Mouse (Mus musculus): ENCODE data around the gene Pam. TPM values are rescaled to one million over a fixed set of nuclear protein-coding genes. Genes with fewer than 3 reads are reported as not detected.

Gene Pam
- polyA plus RNA-seq, 1 experiment from 2014 or later = 22.3 TPM

GRCm38 (mm10) chr1:98029025-98029424 lies 66.4 kb downstream of the Pam start:
- Histone ChIP-seq H3K36me3 (ENCODE audit: control insufficient read depth, insufficient read depth, low read length) (no peaks in the 10 kb centered on the region), H3K4me1 (ENCODE audit: control insufficient read depth, insufficient read depth, low read depth, low read length) (no peaks in the 10 kb centered on the region), H3K27me3 (replicated peaks; ENCODE audit: control insufficient read depth, insufficient read depth, low read length) (no peaks in the 10 kb centered on the region), H3K4me3 (ENCODE audit: low read length) (no peak overlapping the region), H3K9ac (ENCODE audit: low read depth, low read length) (no peak overlapping the region), H3K9me3 (ENCODE audit: control insufficient read depth, low read length) (no peaks in the 10 kb centered on the region), H3K27ac (ENCODE audit: low read depth, low read length) (no peak overlapping the region), H3K4me2 (ENCODE audit: low read length) (no peak overlapping the region)
- 93% methylated on average over 5 of the region's 5 CpGs for WGBS
- ATAC-seq = no peak

DNA sequence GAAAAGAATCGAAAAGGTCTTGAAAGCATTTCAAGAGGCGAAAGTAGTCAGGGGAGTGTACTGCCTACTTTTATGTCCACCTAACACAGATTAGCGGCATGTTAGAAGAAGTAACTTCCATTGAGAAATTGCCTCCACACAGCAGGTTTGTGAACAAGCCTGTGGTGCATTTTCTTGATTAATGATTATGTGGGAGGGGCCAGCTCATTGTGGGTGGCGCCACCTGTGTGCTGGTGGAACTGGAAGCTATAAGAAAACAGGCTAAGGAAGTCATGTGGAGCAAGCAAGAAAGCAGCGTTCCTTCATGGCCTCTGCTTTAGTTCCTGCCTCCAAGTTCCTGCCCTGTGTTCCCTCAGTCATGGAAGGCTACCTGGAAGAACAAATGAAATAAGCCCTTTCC lies 67.0 kb downstream of the Pam start:
- Histone ChIP-seq H3K27ac (ENCODE audit: low read depth, low read length) (no peak overlapping the region), H3K4me2 (ENCODE audit: low read length) (no peak overlapping the region), H3K4me3 (ENCODE audit: low read length) (no peak overlapping the region), H3K36me3 (ENCODE audit: control insufficient read depth, insufficient read depth, low read length) (no peaks in the 10 kb centered on the region), H3K4me1 (ENCODE audit: control insufficient read depth, insufficient read depth, low read depth, low read length) (no peaks in the 10 kb centered on the region), H3K27me3 (replicated peaks; ENCODE audit: control insufficient read depth, insufficient read depth, low read length) (no peaks in the 10 kb centered on the region), H3K9me3 (ENCODE audit: control insufficient read depth, low read length) (no peaks in the 10 kb centered on the region), H3K9ac (ENCODE audit: low read depth, low read length) (no peak overlapping the region)
- 92% methylated on average over 5 of the region's 5 CpGs for WGBS
- no peak for ATAC-seq

DNA sequence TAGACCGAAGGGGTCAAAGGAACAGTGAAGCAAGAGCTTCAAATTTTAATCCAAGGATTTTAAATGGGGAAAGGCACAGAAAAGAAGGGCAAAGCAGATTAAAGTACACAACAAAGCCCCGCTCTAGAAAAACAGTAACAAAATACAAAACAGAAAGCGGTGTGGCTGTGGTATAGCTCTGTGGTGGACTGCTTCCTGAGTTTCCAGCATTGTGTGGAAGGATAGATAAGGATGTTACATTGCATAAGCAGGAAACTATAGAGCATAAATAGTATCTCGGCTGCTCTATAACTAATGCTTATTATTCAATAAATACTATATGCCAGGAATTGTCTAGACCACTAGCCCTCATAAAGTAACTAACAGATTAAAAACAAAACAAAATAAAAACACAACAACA lies 67.5 kb downstream of the Pam start:
- WGBS = 94% methylated on average over 4 of the region's 4 CpGs
- no peak overlapping the region for H3K9ac ChIP-seq (ENCODE audit: low read depth, low read length)
- H3K36me3 ChIP-seq (ENCODE audit: control insufficient read depth, insufficient read depth, low read length) = no peaks in the 10 kb centered on the region
- no peak overlapping the region for H3K4me3 ChIP-seq (ENCODE audit: low read length)
- no peak overlapping the region for H3K4me2 ChIP-seq (ENCODE audit: low read length)
- H3K27ac ChIP-seq (ENCODE audit: low read depth, low read length) = no peak overlapping the region
- no peak for ATAC-seq
- no peaks in the 10 kb centered on the region for H3K4me1 ChIP-seq (ENCODE audit: control insufficient read depth, insufficient read depth, low read depth, low read length)
- H3K9me3 ChIP-seq (ENCODE audit: control insufficient read depth, low read length) = no peaks in the 10 kb centered on the region
- no peaks in the 10 kb centered on the region for H3K27me3 ChIP-seq (replicated peaks; ENCODE audit: control insufficient read depth, insufficient read depth, low read length)

- Histone ChIP-seq H3K36me3 (ENCODE audit: control insufficient read depth, insufficient read depth, low read length) (no peaks in the 10 kb centered on the region), H3K27me3 (replicated peaks; ENCODE audit: control insufficient read depth, insufficient read depth, low read length) (no peaks in the 10 kb centered on the region)
Measured at GRCm38 (mm10) chr1:98025924-98026640, 69.4 kb downstream of the Pam start.

DNA sequence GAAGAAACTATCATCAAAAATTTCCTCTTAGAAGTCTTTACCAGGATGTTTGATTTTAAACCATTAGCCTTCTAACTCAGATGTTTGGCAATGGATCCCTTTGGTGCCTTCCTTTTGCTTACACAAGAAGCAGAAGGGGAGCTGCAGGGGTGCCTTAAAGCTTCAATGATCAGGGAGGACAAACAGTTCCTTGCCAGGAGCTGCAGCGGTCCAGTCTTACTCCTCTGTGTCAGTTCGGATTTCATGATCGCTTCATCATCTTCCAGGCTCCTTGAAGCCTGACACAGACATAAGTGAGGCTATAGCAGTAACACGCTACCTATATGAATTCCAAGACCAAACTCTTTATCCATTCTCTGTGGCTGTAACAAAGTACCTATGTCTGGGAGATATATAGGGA lies 71.6 kb downstream of the Pam start:
- Histone ChIP-seq H3K4me1 (ENCODE audit: control insufficient read depth, insufficient read depth, low read depth, low read length) (no peaks in the 10 kb centered on the region), H3K9me3 (ENCODE audit: control insufficient read depth, low read length) (no peaks in the 10 kb centered on the region), H3K4me2 (ENCODE audit: low read length) (no peak overlapping the region), H3K27ac (ENCODE audit: low read depth, low read length) (no peak overlapping the region), H3K4me3 (ENCODE audit: low read length) (no peak overlapping the region), H3K9ac (ENCODE audit: low read depth, low read length) (no peak overlapping the region), H3K36me3 (ENCODE audit: control insufficient read depth, insufficient read depth, low read length) (no peaks in the 10 kb centered on the region), H3K27me3 (replicated peaks; ENCODE audit: control insufficient read depth, insufficient read depth, low read length) (no peaks in the 10 kb centered on the region)
- WGBS = 73% methylated on average over 4 of the region's 4 CpGs
- 0 out of 2 replicates have a peak, but pooled peaks have one; percentile 27 for ATAC-seq

More at GRCm38 (mm10) chr1:98025924-98026640, 69.4 kb downstream of the Pam start:
- no peak for ATAC-seq
- Histone ChIP-seq H3K4me1 (ENCODE audit: control insufficient read depth, insufficient read depth, low read depth, low read length) (no peaks in the 10 kb centered on the region), H3K4me2 (ENCODE audit: low read length) (no peak overlapping the region), H3K27ac (ENCODE audit: low read depth, low read length) (no peak overlapping the region), H3K9me3 (ENCODE audit: control insufficient read depth, low read length) (no peaks in the 10 kb centered on the region), H3K4me3 (ENCODE audit: low read length) (no peak overlapping the region), H3K9ac (ENCODE audit: low read depth, low read length) (no peak overlapping the region)
- 90% methylated on average over 6 of the region's 6 CpGs for WGBS

DNA sequence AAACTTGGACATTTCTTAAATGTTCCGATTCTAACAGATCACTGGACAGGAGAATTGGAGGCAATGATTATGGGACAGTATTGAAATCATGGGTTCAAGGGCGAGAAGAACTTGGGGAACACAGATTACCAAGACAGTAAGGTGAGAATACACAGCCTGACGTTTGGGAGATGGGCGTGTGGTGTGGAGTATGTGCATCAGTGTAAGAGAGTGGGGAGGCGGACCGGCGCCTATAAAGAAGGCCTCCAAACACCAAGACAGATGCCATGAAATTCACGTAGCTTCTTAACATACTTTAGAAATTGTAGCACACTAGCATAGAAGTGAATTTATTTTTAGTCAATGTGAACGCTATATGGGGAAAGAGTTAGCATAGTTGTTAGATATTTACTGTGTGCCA lies 76.5 kb downstream of the Pam start:
- WGBS = 91% methylated on average over 9 of the region's 9 CpGs
- no peaks in the 10 kb centered on the region for H3K27me3 ChIP-seq (replicated peaks; ENCODE audit: control insufficient read depth, insufficient read depth, low read length)
- no peak overlapping the region for H3K4me2 ChIP-seq (ENCODE audit: low read length)
- no peaks in the 10 kb centered on the region for H3K4me1 ChIP-seq (ENCODE audit: control insufficient read depth, insufficient read depth, low read depth, low read length)
- no peak overlapping the region for H3K4me3 ChIP-seq (ENCODE audit: low read length)
- H3K9me3 ChIP-seq (ENCODE audit: control insufficient read depth, low read length) = no peaks in the 10 kb centered on the region
- H3K9ac ChIP-seq (ENCODE audit: low read depth, low read length) = no peak overlapping the region
- H3K36me3 ChIP-seq (ENCODE audit: control insufficient read depth, insufficient read depth, low read length) = no peaks in the 10 kb centered on the region
- H3K27ac ChIP-seq (ENCODE audit: low read depth, low read length) = no peak overlapping the region
- no peak for ATAC-seq

GRCm38 (mm10) chr1:98016004-98016848 lies 79.2 kb downstream of the Pam start:
- Histone ChIP-seq H3K9me3 (ENCODE audit: control insufficient read depth, low read length) (no peaks in the 10 kb centered on the region), H3K36me3 (ENCODE audit: control insufficient read depth, insufficient read depth, low read length) (no peaks in the 10 kb centered on the region), H3K27me3 (replicated peaks; ENCODE audit: control insufficient read depth, insufficient read depth, low read length) (no peaks in the 10 kb centered on the region), H3K4me1 (ENCODE audit: control insufficient read depth, insufficient read depth, low read depth, low read length) (no peaks in the 10 kb centered on the region), H3K9ac (ENCODE audit: low read depth, low read length) (no peak overlapping the region), H3K4me3 (ENCODE audit: low read length) (no peak overlapping the region), H3K27ac (ENCODE audit: low read depth, low read length) (no peak overlapping the region), H3K4me2 (ENCODE audit: low read length) (no peak overlapping the region)
- ATAC-seq = no peak
- WGBS = 66% methylated on average over 10 of the region's 10 CpGs

DNA sequence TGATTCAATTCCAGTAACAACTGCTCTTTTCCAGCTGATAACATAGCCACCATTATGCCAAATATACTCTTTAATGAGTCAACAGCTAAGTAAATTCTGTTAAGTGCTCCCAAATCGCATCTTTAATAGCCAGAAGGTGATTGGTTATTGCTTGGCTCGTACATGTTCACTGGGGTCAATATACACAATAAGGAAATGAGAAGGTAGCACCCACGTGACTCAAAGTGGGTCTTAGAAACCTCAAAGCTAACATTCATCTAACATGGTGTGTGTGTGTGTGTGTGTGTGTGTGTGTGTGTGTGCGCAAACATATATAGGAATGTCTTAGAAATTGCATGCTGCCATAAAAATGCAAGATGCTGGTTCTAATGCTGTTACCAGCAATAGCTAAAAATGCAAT lies 79.9 kb downstream of the Pam start:
- no peak overlapping the region for H3K27ac ChIP-seq (ENCODE audit: low read depth, low read length)
- peak; percentile 61; the same call in 1 of the 2 replicates for ATAC-seq

More for the DNA sequence above, 79.9 kb downstream of the Pam start:
- H3K4me3 ChIP-seq (ENCODE audit: low read length) = no peak overlapping the region
- no peaks in the 10 kb centered on the region for H3K27me3 ChIP-seq (replicated peaks; ENCODE audit: control insufficient read depth, insufficient read depth, low read length)
- no peak overlapping the region for H3K9ac ChIP-seq (ENCODE audit: low read depth, low read length)
- no peaks in the 10 kb centered on the region for H3K9me3 ChIP-seq (ENCODE audit: control insufficient read depth, low read length)
- 71% methylated on average over 4 of the region's 4 CpGs for WGBS
- H3K36me3 ChIP-seq (ENCODE audit: control insufficient read depth, insufficient read depth, low read length) = no peaks in the 10 kb centered on the region
- H3K4me2 ChIP-seq (ENCODE audit: low read length) = no peak overlapping the region
- no peaks in the 10 kb centered on the region for H3K4me1 ChIP-seq (ENCODE audit: control insufficient read depth, insufficient read depth, low read depth, low read length)

All from hindbrain, embryonic 16.5 days (tissue).